Mouse (Mus musculus) stomach, embryonic 14.5 days (tissue): ENCODE results near the gene Gm3250. TPM values are rescaled to one million over a fixed set of nuclear protein-coding genes. Genes with fewer than 3 reads are reported as not detected.

Experiments
- polyA plus RNA-seq: library from polyadenylated mRNA; unstranded; fragments of >200 nt; fragmentation: Nextera tagmentation; extraction: Ambion mirVana; gene quantifications from 2 replicates; pipeline ENCODE4 v1.2.1, GENCODE M21; 2014

Gene Gm3250
- polyA plus RNA-seq, 1 experiment from 2014 or later: not detected

Other genes starting within 250 kb of the Gm3250 start
- 198 and 200 TPM in 2 replicates for gene Pttg1ip, start 200.8 kb downstream of the Gm3250 start, polyA plus RNA-seq
- 324 and 346 TPM in 2 replicates for gene Sumo3, start 176.4 kb downstream of the Gm3250 start, polyA plus RNA-seq
- 6.5 TPM in 1 of 2 replicates, not detected in the other for gene Gm49325, start 176.3 kb downstream of the Gm3250 start, polyA plus RNA-seq
- gene Ube2g2, start 160.3 kb downstream of the Gm3250 start, polyA plus RNA-seq: 41.5 and 44.3 TPM in 2 replicates
- 0.71 and 1.2 TPM in 2 replicates for gene Tspear, start 96.0 kb downstream of the Gm3250 start, polyA plus RNA-seq
- not detected in 2 replicates for gene Gm19402, start 91.8 kb downstream of the Gm3250 start, polyA plus RNA-seq
- gene Gm9508, start 85.3 kb downstream of the Gm3250 start, polyA plus RNA-seq: not detected in 2 replicates
- not detected in 2 replicates for gene Gm10272, start 75.9 kb downstream of the Gm3250 start, polyA plus RNA-seq
- not detected in 2 replicates for gene Gm10024, start 71.1 kb downstream of the Gm3250 start, polyA plus RNA-seq
- gene Gm10142, start 66.7 kb downstream of the Gm3250 start, polyA plus RNA-seq: not detected in 2 replicates
- gene Krtap12-1, start 61.9 kb downstream of the Gm3250 start, polyA plus RNA-seq: not detected in 2 replicates
- gene Gm10100, start 56.1 kb downstream of the Gm3250 start, polyA plus RNA-seq: not detected in 2 replicates
- not detected in 2 replicates for gene Gm18596, start 39.9 kb downstream of the Gm3250 start, polyA plus RNA-seq
- not detected in 2 replicates for gene Gm9736, start 31.2 kb downstream of the Gm3250 start, polyA plus RNA-seq
- not detected in 2 replicates for gene Gm3233, start 22.9 kb downstream of the Gm3250 start, polyA plus RNA-seq
- gene Gm3238, start 11.2 kb downstream of the Gm3250 start, polyA plus RNA-seq: not detected in 2 replicates
- not detected in 2 replicates for gene Gm7138, start 5.6 kb downstream of the Gm3250 start, polyA plus RNA-seq
- gene Gm7137, start 5.7 kb upstream of the Gm3250 start, polyA plus RNA-seq: not detected in 2 replicates
- not detected in 2 replicates for gene Gm9639, start 12.5 kb upstream of the Gm3250 start, polyA plus RNA-seq
- gene Gm19668, start 16.6 kb upstream of the Gm3250 start, polyA plus RNA-seq: not detected in 2 replicates
- not detected in 2 replicates for gene Gm9507, start 29.3 kb upstream of the Gm3250 start, polyA plus RNA-seq
- gene Gm2696, start 32.1 kb upstream of the Gm3250 start, polyA plus RNA-seq: not detected in 2 replicates
- gene Krtap10-4, start 44.6 kb upstream of the Gm3250 start, polyA plus RNA-seq: not detected in 2 replicates
- gene Krtap10-10, start 53.4 kb upstream of the Gm3250 start, polyA plus RNA-seq: not detected in 2 replicates
- gene Gm36176, start 64.3 kb upstream of the Gm3250 start, polyA plus RNA-seq: not detected in 2 replicates
- not detected in 2 replicates for gene Gm10318, start 70.3 kb upstream of the Gm3250 start, polyA plus RNA-seq
- not detected in 2 replicates for gene Gm3285, start 79.4 kb upstream of the Gm3250 start, polyA plus RNA-seq
- 5.4 and 6.7 TPM in 2 replicates for gene Lrrc3, start 120.0 kb upstream of the Gm3250 start, polyA plus RNA-seq
- gene Trpm2, start 188.0 kb upstream of the Gm3250 start, polyA plus RNA-seq: 1.5 TPM in 2 replicates
- 36.7 and 38.1 TPM in 2 replicates for gene 1810043G02Rik, start 196.0 kb upstream of the Gm3250 start, polyA plus RNA-seq
- 161 and 196 TPM in 2 replicates for gene Pfkl, start 227.5 kb upstream of the Gm3250 start, polyA plus RNA-seq